Mouse (Mus musculus): ENCODE results near the gene Insl3.

DNA sequence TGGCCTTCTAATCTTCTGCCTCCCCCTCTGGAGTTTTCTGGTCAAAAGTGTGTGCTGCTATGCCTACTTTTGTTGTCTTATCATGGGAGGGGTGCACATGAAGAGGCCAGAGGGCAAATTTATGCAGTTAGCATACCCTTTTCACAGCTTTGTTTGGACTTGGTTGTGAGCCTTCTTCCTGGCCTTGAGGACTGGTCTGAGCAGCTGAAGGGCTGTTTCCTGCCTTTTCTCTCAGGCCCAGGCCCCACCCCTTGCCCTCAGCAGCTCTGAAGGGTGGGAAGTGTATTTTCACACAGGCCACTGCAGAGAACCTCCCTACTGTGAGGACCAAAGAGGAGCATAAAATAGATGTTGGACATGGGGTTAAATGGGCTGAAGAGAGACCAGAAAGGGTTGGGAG is 11.5 kb upstream of the Insl3 start:
- TF ChIP-seq EP300 (IDR thresholded peaks at IDR 0.05; ENCODE audit: low read length) = no peak
- peak; percentile 53 for TF ChIP-seq POLR2A (IDR thresholded peaks at IDR 0.05; ENCODE audit: low read depth, low read length)
- no peak for TF ChIP-seq CTCF (conservative IDR thresholded peaks at IDR 0.05 in 1 of 2, IDR thresholded peaks at IDR 0.05 in 1 of 2; ENCODE audit: low read depth in 2 of 2, low read length in 2 of 2)
- TF ChIP-seq CHD2 (IDR thresholded peaks at IDR 0.05; ENCODE audit: low read length) = no peak
- no peak for TF ChIP-seq USF2 (conservative IDR thresholded peaks at IDR 0.05; ENCODE audit: low read depth, low read length)
- no peak for TF ChIP-seq NRF1 (IDR thresholded peaks at IDR 0.05; ENCODE audit: low read depth, low read length)
- TF ChIP-seq USF1 (IDR thresholded peaks at IDR 0.05; ENCODE audit: low read depth, low read length) = no peak
- TF ChIP-seq PAX5 (IDR thresholded peaks at IDR 0.05; ENCODE audit: low read length) = no peak
- TF ChIP-seq ZC3H11A (IDR thresholded peaks at IDR 0.05; ENCODE audit: low read depth, low read length) = no peak
- no peak for TF ChIP-seq GABPA (IDR thresholded peaks at IDR 0.05; ENCODE audit: insufficient replicate concordance, low read depth, low read length)
- no peak for TF ChIP-seq BHLHE40 (IDR thresholded peaks at IDR 0.05; ENCODE audit: low read depth, low read length)
- no peak for TF ChIP-seq NELFE (IDR thresholded peaks at IDR 0.05; ENCODE audit: low read depth, low read length)
- no peak for TF ChIP-seq RCOR1 (conservative IDR thresholded peaks at IDR 0.05; ENCODE audit: low read depth, low read length)
- TF ChIP-seq SIN3A (IDR thresholded peaks at IDR 0.05; ENCODE audit: low read length) = 0 out of 2 replicates have a peak, but pooled peaks have one; percentile 31
